Comparison of ENCODE assay signal across 8 mouse cellular contexts in genomic region chr6:54718779-54719685, GRCm38 (mm10). TPM values are rescaled to one million over a fixed set of nuclear protein-coding genes. Genes with fewer than 3 reads are reported as not detected.
A peak's percentile ranks its signal among the peaks of the same experiment; 100 is the strongest.
DNase-seq lines count a peak whose midpoint lies in the region; ATAC-seq lines count a peak whose summit lies in the region.

No protein-coding gene starts in this region.

- no peaks in the 10 kb centered on the region for H3K36me3 ChIP-seq in forebrain, embryonic 13.5 days (ENCODE audit: poor library complexity, severe bottlenecking)
- no peaks in the 10 kb centered on the region for H3K36me3 ChIP-seq in forebrain, embryonic 12.5 days (replicated peaks)
- H3K36me3 ChIP-seq in midbrain, embryonic 15.5 days (replicated peaks) = no peaks in the 10 kb centered on the region
- H3K36me3 ChIP-seq in midbrain, embryonic 11.5 days (ENCODE audit: control insufficient read depth, insufficient read depth, low read length) = no peaks in the 10 kb centered on the region
- no peaks in the 10 kb centered on the region for H3K36me3 ChIP-seq in heart, embryonic 12.5 days

- no peak for DNase-seq in midbrain, embryonic 11.5 days (ENCODE audit: low spot score, missing footprints)
- DNase-seq in thymus, adult 18-20 months = peak; percentile 25 to 39
- DNase-seq in adrenal gland, postnatal 14 days = no peak
- DNase-seq in frontal cortex, postnatal 25 days (ENCODE audit: low spot score in 2 of 2) = no peak

- peak overlapping the region; percentile 72; the same call in 1 of the 2 replicates for H3K27ac ChIP-seq in forebrain, embryonic 13.5 days
- H3K27ac ChIP-seq in forebrain, embryonic 12.5 days = no peak overlapping the region
- no peak overlapping the region for H3K27ac ChIP-seq in midbrain, embryonic 15.5 days
- no peak overlapping the region for H3K27ac ChIP-seq in midbrain, embryonic 11.5 days (ENCODE audit: low read depth, low read length)
- H3K27ac ChIP-seq in heart, embryonic 12.5 days (ENCODE audit: poor library complexity, severe bottlenecking) = no peak overlapping the region

- no peak; the same call in 1 of the 2 replicates for ATAC-seq in forebrain, embryonic 13.5 days
- no peak for ATAC-seq in forebrain, embryonic 12.5 days (ENCODE audit: low FRiP score)
- ATAC-seq in midbrain, embryonic 15.5 days (replicated peaks) = 0 out of 2 replicates have a peak, but pooled peaks have one; percentile 42
- ATAC-seq in midbrain, embryonic 11.5 days (ENCODE audit: low FRiP score) = no peak
- no peak; the same call in 1 of the 2 replicates for ATAC-seq in heart, embryonic 12.5 days (ENCODE audit: insufficient number of reproducible peaks, low FRiP score)

- WGBS in forebrain, embryonic 13.5 days = 77% methylated on average over 15 of the region's 15 CpGs
- WGBS in forebrain, embryonic 12.5 days = 85% methylated on average over 15 of the region's 15 CpGs
- 77% methylated on average over 15 of the region's 15 CpGs for WGBS in midbrain, embryonic 15.5 days
- WGBS in midbrain, embryonic 11.5 days = 82% methylated on average over 15 of the region's 15 CpGs
- 59% methylated on average over 15 of the region's 15 CpGs for WGBS in heart, embryonic 12.5 days

- H3K9ac ChIP-seq in forebrain, embryonic 13.5 days = no peak overlapping the region
- no peak overlapping the region for H3K9ac ChIP-seq in forebrain, embryonic 12.5 days
- H3K9ac ChIP-seq in midbrain, embryonic 15.5 days = no peak overlapping the region
- H3K9ac ChIP-seq in midbrain, embryonic 11.5 days (ENCODE audit: low read length) = no peak overlapping the region
- H3K9ac ChIP-seq in heart, embryonic 12.5 days = no peak overlapping the region

- peaks cover 17% of the 10 kb centered on the region for H3K4me1 ChIP-seq in forebrain, embryonic 13.5 days
- 0 out of 2 replicates have a peak, but pooled peaks cover 2% of the 10 kb centered on the region for H3K4me1 ChIP-seq in forebrain, embryonic 12.5 days
- H3K4me1 ChIP-seq in midbrain, embryonic 15.5 days = peaks cover 5% of the 10 kb centered on the region
- H3K4me1 ChIP-seq in midbrain, embryonic 11.5 days (ENCODE audit: control insufficient read depth, insufficient read depth, low read length) = no peaks in the 10 kb centered on the region
- peaks cover 10% of the 10 kb centered on the region for H3K4me1 ChIP-seq in heart, embryonic 12.5 days (replicated peaks)

- no peak overlapping the region for H3K4me2 ChIP-seq in forebrain, embryonic 13.5 days
- no peak overlapping the region for H3K4me2 ChIP-seq in forebrain, embryonic 12.5 days
- no peak overlapping the region for H3K4me2 ChIP-seq in midbrain, embryonic 15.5 days
- no peak overlapping the region for H3K4me2 ChIP-seq in midbrain, embryonic 11.5 days
- peak overlapping the region; percentile 29; the same call in 1 of the 2 replicates for H3K4me2 ChIP-seq in heart, embryonic 12.5 days

- no peaks in the 10 kb centered on the region for H3K9me3 ChIP-seq in forebrain, embryonic 13.5 days (replicated peaks)
- H3K9me3 ChIP-seq in forebrain, embryonic 12.5 days = no peaks in the 10 kb centered on the region
- no peaks in the 10 kb centered on the region for H3K9me3 ChIP-seq in midbrain, embryonic 15.5 days
- no peaks in the 10 kb centered on the region for H3K9me3 ChIP-seq in midbrain, embryonic 11.5 days (ENCODE audit: control insufficient read depth, low read length)
- no peaks in the 10 kb centered on the region for H3K9me3 ChIP-seq in heart, embryonic 12.5 days (replicated peaks)

- no peaks in the 10 kb centered on the region for H3K27me3 ChIP-seq in forebrain, embryonic 13.5 days
- H3K27me3 ChIP-seq in forebrain, embryonic 12.5 days = peaks cover 3% of the 10 kb centered on the region; the same call in 1 of the 2 replicates
- no peaks in the 10 kb centered on the region for H3K27me3 ChIP-seq in midbrain, embryonic 15.5 days (replicated peaks)
- H3K27me3 ChIP-seq in midbrain, embryonic 11.5 days (ENCODE audit: control insufficient read depth, insufficient read depth, low read length) = no peaks in the 10 kb centered on the region
- H3K27me3 ChIP-seq in heart, embryonic 12.5 days (replicated peaks) = 0 out of 2 replicates have a peak, but pooled peaks cover 5% of the 10 kb centered on the region

- no peak overlapping the region for H3K4me3 ChIP-seq in forebrain, embryonic 13.5 days
- H3K4me3 ChIP-seq in forebrain, embryonic 12.5 days (replicated peaks) = no peak overlapping the region
- H3K4me3 ChIP-seq in midbrain, embryonic 15.5 days = no peak overlapping the region
- no peak overlapping the region for H3K4me3 ChIP-seq in midbrain, embryonic 11.5 days (ENCODE audit: low read depth, low read length)
- H3K4me3 ChIP-seq in heart, embryonic 12.5 days = no peak overlapping the region

RNA-seq across cellular contexts. Expression of gene Mturn, which starts 37.6 kb away (rescaled TPM):
- 54.3 and 55.7 TPM in 2 replicates for polyA plus RNA-seq in forebrain, embryonic 13.5 days (2015; fragmentation: Nextera tagmentation; extraction: Ambion mirVana)
- polyA plus RNA-seq in forebrain, embryonic 12.5 days (2016; fragmentation: Nextera tagmentation; extraction: Ambion mirVana) = 37.5 and 38.6 TPM in 2 replicates
- polyA plus RNA-seq in midbrain, embryonic 15.5 days (2015; fragmentation: Nextera tagmentation; extraction: Ambion mirVana) = 103 TPM in 2 replicates
- polyA plus RNA-seq in midbrain, embryonic 11.5 days (2014; fragmentation: Nextera tagmentation; extraction: Ambion mirVana) = 40.0 and 40.3 TPM in 2 replicates
- polyA plus RNA-seq in heart, embryonic 12.5 days (2016; fragmentation: Nextera tagmentation; extraction: Ambion mirVana) = 5.3 and 6.2 TPM in 2 replicates
- 15.1 and 19.1 TPM in 2 replicates for total RNA-seq in adrenal gland, postnatal 14 days (2021)

Comparison
In these comparisons a context has a peak if more than half of its experiments do, and no peak if none do; other contexts are left out.
1. DNase-seq: peak in thymus, adult 18-20 months (2 of 2); none in midbrain, embryonic 11.5 days (single experiment), adrenal gland, postnatal 14 days (single experiment) and frontal cortex, postnatal 25 days (0 of 2).